In the genomic region with DNA sequence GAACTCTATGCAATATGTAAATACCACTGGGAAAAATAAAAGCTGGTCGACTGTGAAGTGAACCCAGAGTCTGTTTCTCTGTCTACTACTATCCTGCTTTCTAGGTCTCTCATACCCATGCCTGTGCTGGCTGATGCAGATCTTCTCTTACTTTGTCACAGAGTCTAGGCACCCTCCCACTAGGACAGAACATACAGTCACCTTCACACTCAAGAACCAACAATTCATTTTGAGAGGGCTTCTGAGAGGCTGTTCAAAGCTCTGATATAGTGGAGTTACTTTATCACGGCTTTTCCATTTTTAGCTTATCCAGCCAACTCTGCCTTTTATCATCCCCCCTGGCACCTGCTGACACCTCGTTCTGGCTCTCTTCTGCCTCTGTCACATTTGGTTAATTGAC, we compare ENCODE assay signal across 21 mouse cellular contexts.
A peak's percentile ranks its signal among the peaks of the same experiment; 100 is the strongest.
DNase-seq lines count a peak whose midpoint lies in the region; ATAC-seq lines count a peak whose summit lies in the region.
"Had no signal": no experiment of that assay in that cellular context is flagged by ENCODE, and none has a peak within 500 bp of the region (broad histone marks: within the 10 kb centered on the region; RNA-seq: fewer than 3 reads in every experiment).

No protein-coding gene starts in this region.

- no peak overlapping the region for H3K27ac ChIP-seq in heart, embryonic 11.5 days (ENCODE audit: low read depth, low read length)
- H3K27ac ChIP-seq in heart, embryonic 16.5 days (ENCODE audit: low read length): no peak overlapping the region
- no peak overlapping the region for H3K27ac ChIP-seq in heart, embryonic 10.5 days
- H3K27ac ChIP-seq: embryonic facial prominence, embryonic 13.5 days; embryonic facial prominence, embryonic 15.5 days; forebrain, embryonic 10.5 days; forebrain, embryonic 12.5 days had no signal

- H3K4me2 ChIP-seq in heart, embryonic 11.5 days: no peak overlapping the region
- no peak overlapping the region for H3K4me2 ChIP-seq in heart, embryonic 16.5 days (ENCODE audit: low read depth, low read length)
- H3K4me2 ChIP-seq: embryonic facial prominence, embryonic 13.5 days; embryonic facial prominence, embryonic 15.5 days; forebrain, embryonic 12.5 days had no signal

- no peaks in the 10 kb centered on the region for H3K27me3 ChIP-seq in heart, embryonic 11.5 days (ENCODE audit: control insufficient read depth, insufficient read depth, low read length)
- H3K27me3 ChIP-seq in heart, embryonic 16.5 days (ENCODE audit: control insufficient read depth, insufficient read depth, low read length): no peaks in the 10 kb centered on the region
- H3K27me3 ChIP-seq in heart, embryonic 10.5 days (ENCODE audit: insufficient read depth, poor library complexity, severe bottlenecking): no peaks in the 10 kb centered on the region
- H3K27me3 ChIP-seq: embryonic facial prominence, embryonic 13.5 days; embryonic facial prominence, embryonic 15.5 days; forebrain, embryonic 12.5 days had no signal

- H3K9me3 ChIP-seq in heart, embryonic 11.5 days (replicated peaks; ENCODE audit: control insufficient read depth, low read length): no peaks in the 10 kb centered on the region
- H3K9me3 ChIP-seq in heart, embryonic 16.5 days (replicated peaks; ENCODE audit: control insufficient read depth, low read length): no peaks in the 10 kb centered on the region
- H3K9me3 ChIP-seq in heart, embryonic 10.5 days: no peaks in the 10 kb centered on the region
- H3K9me3 ChIP-seq: embryonic facial prominence, embryonic 13.5 days; embryonic facial prominence, embryonic 15.5 days; forebrain, embryonic 10.5 days; forebrain, embryonic 12.5 days had no signal

- no peak overlapping the region for H3K4me3 ChIP-seq in heart, embryonic 11.5 days (ENCODE audit: low read depth, low read length)
- no peak overlapping the region for H3K4me3 ChIP-seq in heart, embryonic 16.5 days (ENCODE audit: low read length)
- H3K4me3 ChIP-seq in heart, embryonic 10.5 days: no peak overlapping the region
- H3K4me3 ChIP-seq: embryonic facial prominence, embryonic 13.5 days; embryonic facial prominence, embryonic 15.5 days; erythroblast, embryonic 14.5 days; forebrain, embryonic 10.5 days; forebrain, embryonic 12.5 days had no signal

- DNase-seq in heart, adult 11 months: no peak
- DNase-seq in heart, embryonic 10.5 days (ENCODE audit: low spot score): no peak
- DNase-seq: adrenal gland, adult 2 months; adrenal gland, postnatal 10 days; adrenal gland, postnatal 25 days; cerebellum, adult 11 months; cerebellum, adult 18-20 months; cerebellum, adult 8-10 months; cerebellum, adult 9-11 months; cerebellum, postnatal 14 days; cerebellum, postnatal 36 days; embryo, embryonic 11 days had no signal

- WGBS in heart, embryonic 11.5 days (ENCODE audit: insufficient replicate concordance): 35% methylated on average over 3 of the region's 3 CpGs
- WGBS in heart, embryonic 16.5 days: 33% methylated on average over 3 of the region's 3 CpGs
- 44% methylated on average over 3 of the region's 3 CpGs for WGBS in heart, embryonic 10.5 days

- H3K9ac ChIP-seq in heart, embryonic 11.5 days (ENCODE audit: low read depth, low read length): no peak overlapping the region
- no peak overlapping the region for H3K9ac ChIP-seq in heart, embryonic 16.5 days (ENCODE audit: low read length)
- H3K9ac ChIP-seq: embryonic facial prominence, embryonic 13.5 days; embryonic facial prominence, embryonic 15.5 days; forebrain, embryonic 12.5 days had no signal

- H3K36me3 ChIP-seq in heart, embryonic 11.5 days (ENCODE audit: control insufficient read depth, insufficient read depth, low read length): no peaks in the 10 kb centered on the region
- no peaks in the 10 kb centered on the region for H3K36me3 ChIP-seq in heart, embryonic 16.5 days (ENCODE audit: control insufficient read depth, insufficient read depth)
- no peaks in the 10 kb centered on the region for H3K36me3 ChIP-seq in heart, embryonic 10.5 days
- H3K36me3 ChIP-seq: embryonic facial prominence, embryonic 13.5 days; embryonic facial prominence, embryonic 15.5 days; forebrain, embryonic 10.5 days; forebrain, embryonic 12.5 days had no signal

- ATAC-seq in heart, embryonic 11.5 days (replicated peaks; ENCODE audit: insufficient number of reproducible peaks, low FRiP score, low TSS enrichment): peak; percentile 59; the same call in 1 of the 2 replicates
- ATAC-seq in heart, embryonic 16.5 days (replicated peaks; ENCODE audit: extremely low read depth, insufficient read depth, low FRiP score): peak; percentile 67
- ATAC-seq: forebrain, embryonic 14.5 days; forebrain, embryonic 16.5 days had no signal

- no peaks in the 10 kb centered on the region for H3K4me1 ChIP-seq in heart, embryonic 11.5 days (ENCODE audit: control insufficient read depth, insufficient read depth, low read length)
- peaks cover 10% of the 10 kb centered on the region for H3K4me1 ChIP-seq in heart, embryonic 16.5 days (ENCODE audit: control insufficient read depth, insufficient read depth, low read length)
- no peaks in the 10 kb centered on the region for H3K4me1 ChIP-seq in heart, embryonic 10.5 days
- H3K4me1 ChIP-seq: embryonic facial prominence, embryonic 13.5 days; embryonic facial prominence, embryonic 15.5 days; forebrain, embryonic 10.5 days; forebrain, embryonic 12.5 days had no signal
